Mouse (Mus musculus) ES-E14 (cell line): ENCODE measurements around the gene Rgs3. TPM values are rescaled to one million over a fixed set of nuclear protein-coding genes. Genes with fewer than 3 reads are reported as not detected.

Experiments used
- DNase-seq: peaks from one replicate; pipeline ENCODE4 v3.0.0-alpha.2; 2013; ENCODE audit warnings: low read depth, low spot score
- H3K27ac ChIP-seq: 2 replicates; pipeline ENCODE4 v1.5.1; 2012; ENCODE audit warnings: low read depth, mild to moderate bottlenecking, low read length, moderate library complexity, mixed read lengths; ENCODE audit not compliant: poor library complexity, insufficient read depth, severe bottlenecking
- H3K36me3 ChIP-seq: 2 replicates; pipeline ENCODE4 v1.6.1; 2012; ENCODE audit warnings: mild to moderate bottlenecking, low read length, moderate library complexity, mixed read lengths; ENCODE audit not compliant: control insufficient read depth, poor library complexity, insufficient read depth, severe bottlenecking
- H3K4me1 ChIP-seq, 2 experiments: fragments of 150-350 bp in 1 of 2; sonication (generic) in 1 of 2; 2 replicates each; pipeline ENCODE4 v1.6.1; 2012; ENCODE audit warnings: low read length in 2 of 2, mild to moderate bottlenecking in 1 of 2, mixed read lengths in 1 of 2; ENCODE audit not compliant: control insufficient read depth in 2 of 2, insufficient read depth in 2 of 2, poor library complexity in 1 of 2
- H3K4me3 ChIP-seq, 2 experiments: fragments of 150-350 bp in 1 of 2; sonication (generic) in 1 of 2; 2 replicates each; pipeline ENCODE4 v1.5.1; 2012; ENCODE audit warnings: low read length in 2 of 2, low read depth in 1 of 2, mild to moderate bottlenecking in 1 of 2, mixed read lengths in 1 of 2; ENCODE audit not compliant: insufficient read depth in 1 of 2, poor library complexity in 1 of 2, severe bottlenecking in 1 of 2
- H3K9ac ChIP-seq: 2 replicates; pipeline ENCODE4 v1.6.1; 2012; ENCODE audit warnings: low read depth, mild to moderate bottlenecking, low read length, mixed read lengths; ENCODE audit not compliant: poor library complexity, insufficient read depth, severe bottlenecking
- H3K9me3 ChIP-seq: fragments of 150-350 bp; sonication (generic); 2 replicates; pipeline ENCODE4 v1.6.1; 2012; ENCODE audit warnings: low read depth, mild to moderate bottlenecking, low read length; ENCODE audit not compliant: control insufficient read depth, insufficient read depth
- CHD2 ChIP-seq: IDR thresholded peaks from 2 replicates; pipeline ENCODE4 v1.6.1; 2014; ENCODE audit warnings: mild to moderate bottlenecking, low read depth, low read length, inconsistent platforms
- HCFC1 ChIP-seq: IDR thresholded peaks from 2 replicates; pipeline ENCODE4 v1.6.1; 2012; ENCODE audit warnings: low read length, inconsistent platforms, borderline replicate concordance; ENCODE audit not compliant: insufficient read depth
- MAFK ChIP-seq: IDR thresholded peaks from 2 replicates; pipeline ENCODE4 v1.6.1; 2014; ENCODE audit warnings: mild to moderate bottlenecking, low read depth, low read length, inconsistent platforms; ENCODE audit not compliant: insufficient read depth
- ZC3H11A ChIP-seq: IDR thresholded peaks from 2 replicates; pipeline ENCODE4 v1.6.1; 2012; ENCODE audit warnings: low read depth, mild to moderate bottlenecking, inconsistent platforms, low read length, borderline replicate concordance
- ZNF384 ChIP-seq: IDR thresholded peaks from 2 replicates; pipeline ENCODE4 v1.6.1; 2012; ENCODE audit warnings: low read depth, low read length, inconsistent platforms
- in situ Hi-C, 2 experiments: fragments of 600-800 bp; cut with MboI; formaldehyde crosslinking; loops; one replicate each; pipeline ENCODE4 v1.15.1; 2025; ENCODE audit warnings: low sequenced_read_pairs in 2 of 2, inconsistent platforms in 1 of 2; ENCODE audit not compliant: unreplicated experiment in 2 of 2
- total RNA-seq: library from RNA; depleted of rRNA; stranded (reverse); fragments of 300-350 nt; gene quantifications from 2 replicates; pipeline ENCODE4 v1.2.3, GENCODE M21; 2012

Gene Rgs3
- total RNA-seq, 1 experiment: 10.0 TPM

DNA sequence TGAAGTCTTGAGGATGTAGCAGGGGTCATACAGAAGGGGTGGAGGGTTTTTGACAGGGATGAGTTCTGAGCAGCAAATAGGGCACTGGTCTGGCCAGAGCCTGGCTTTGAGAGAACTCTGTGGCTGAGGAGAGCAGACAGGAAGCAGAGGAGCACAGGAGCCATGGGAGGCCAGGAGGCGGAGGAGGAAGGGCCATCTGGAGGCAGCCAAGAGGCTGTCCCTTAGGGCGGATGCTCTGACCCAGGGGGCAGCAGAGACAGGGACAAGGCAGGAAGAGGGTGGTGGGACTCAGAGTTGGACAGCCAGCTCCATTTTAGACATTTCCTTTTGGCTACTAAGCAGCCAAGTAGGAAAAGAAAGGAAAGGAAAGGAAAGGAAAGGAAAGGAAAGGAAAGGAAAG is 43.6 kb upstream of the Rgs3 start:
- peaks cover 18% of the 10 kb centered on the region; the same call in 1 of the 2 replicates for H3K36me3 ChIP-seq
- no peak overlapping the region for H3K9ac ChIP-seq
- peaks cover 0 to 3% of the 10 kb centered on the region in 2 experiments; a peak in 1 of 4 replicates for H3K4me1 ChIP-seq
- TF ChIP-seq MAFK: no peak
- no peak for TF ChIP-seq CHD2
- TF ChIP-seq HCFC1: no peak
- TF ChIP-seq ZNF384: no peak
- no peak for TF ChIP-seq ZC3H11A
- H3K27ac ChIP-seq: no peak overlapping the region
- no peak for DNase-seq
- H3K9me3 ChIP-seq: no peaks in the 10 kb centered on the region
- no peak overlapping the region for H3K4me3 ChIP-seq
- in situ Hi-C loops: no loop called here

DNA sequence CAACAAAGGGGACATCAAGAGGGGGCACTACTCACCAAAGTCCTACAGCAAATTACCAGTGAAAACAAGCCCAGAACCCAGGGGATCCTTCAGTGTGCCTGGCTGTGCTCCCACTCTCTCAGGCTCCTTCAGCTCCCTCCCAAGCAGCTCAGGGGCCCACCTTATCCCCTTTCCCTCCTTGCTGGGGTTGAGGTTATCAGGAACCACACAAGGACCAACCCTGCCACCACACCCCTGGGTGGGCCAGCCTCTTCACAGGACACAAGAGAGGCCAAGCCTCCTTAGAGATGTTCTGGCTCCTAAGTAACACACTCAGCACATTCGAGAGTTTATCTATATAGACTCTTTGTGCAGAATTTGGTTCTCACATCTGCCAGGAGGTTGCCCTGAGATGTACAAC is 43.1 kb upstream of the Rgs3 start:
- H3K9me3 ChIP-seq: no peaks in the 10 kb centered on the region
- H3K27ac ChIP-seq: no peak overlapping the region
- in situ Hi-C loops: no loop called here
- peaks cover 15% of the 10 kb centered on the region; the same call in 1 of the 2 replicates for H3K36me3 ChIP-seq
- no peak for DNase-seq
- H3K9ac ChIP-seq: no peak overlapping the region
- H3K4me3 ChIP-seq: no peak overlapping the region
- H3K4me1 ChIP-seq: peaks cover 0 to 3% of the 10 kb centered on the region in 2 experiments; a peak in 1 of 4 replicates
- TF ChIP-seq HCFC1 (no peak), MAFK (no peak), ZC3H11A (no peak), CHD2 (no peak), ZNF384 (no peak)

DNA sequence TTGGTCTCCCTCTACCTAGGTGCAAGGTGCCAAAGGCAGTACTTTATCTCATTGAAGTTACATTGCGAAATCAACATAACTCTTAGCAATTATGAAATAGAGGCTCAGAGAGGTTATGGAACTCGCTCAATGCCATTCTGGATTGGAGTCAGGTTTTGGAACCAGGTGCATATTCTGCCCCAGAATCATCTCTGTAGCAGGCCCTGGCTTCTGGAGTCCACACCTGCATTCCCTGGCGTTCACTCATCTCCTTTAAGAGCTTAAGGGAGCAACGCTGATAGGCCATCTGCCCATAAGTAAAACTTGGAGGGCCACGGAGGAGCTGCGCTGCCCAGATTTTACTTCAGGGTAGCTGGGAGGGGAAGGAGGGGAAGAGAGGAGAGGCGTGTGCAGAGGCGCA is 42.6 kb upstream of the Rgs3 start:
- H3K9ac ChIP-seq: no peak overlapping the region

DNA sequence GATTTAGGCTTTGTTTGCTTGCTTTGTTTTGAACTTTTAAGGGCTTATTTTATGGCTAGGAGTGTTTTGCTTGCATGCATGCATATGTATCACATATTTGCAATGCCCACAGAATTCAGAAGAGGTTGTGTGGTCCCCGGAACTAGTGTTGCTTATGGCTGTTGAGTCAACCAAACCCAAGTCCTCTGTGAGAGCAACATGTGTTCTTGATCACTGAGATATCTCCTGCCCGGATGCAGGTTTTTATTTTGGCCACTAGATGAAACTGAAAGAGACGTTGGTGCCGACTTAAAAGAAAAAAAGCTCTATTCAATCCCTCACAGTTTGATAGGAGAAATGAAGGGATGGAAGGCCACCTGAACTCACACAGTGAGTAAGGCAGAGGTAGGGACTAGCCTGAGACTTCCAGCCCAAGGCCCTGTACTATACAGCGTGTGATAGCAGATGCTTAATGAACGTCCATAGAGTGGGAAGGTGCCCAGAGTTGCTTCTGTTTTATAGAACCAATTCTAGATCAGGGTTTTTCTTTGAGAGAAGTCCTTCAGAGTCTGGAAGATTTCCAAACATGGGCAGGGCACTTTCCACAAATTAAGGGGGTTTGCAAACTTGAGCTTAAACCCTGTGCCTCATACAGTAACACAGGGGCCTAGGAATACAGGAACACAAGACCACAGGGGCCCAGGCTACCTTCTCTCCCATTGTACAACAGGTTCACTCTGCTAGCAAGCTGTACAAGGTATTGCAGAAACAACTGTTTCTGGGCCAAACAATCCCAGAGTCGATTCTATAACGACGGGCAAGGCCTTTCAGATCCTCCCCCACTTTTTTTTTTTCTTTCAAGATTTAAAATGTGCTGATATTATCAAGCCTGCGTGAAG is 41.9 kb upstream of the Rgs3 start:
- TF ChIP-seq HCFC1: no peak
- TF ChIP-seq ZC3H11A: no peak
- TF ChIP-seq ZNF384: no peak
- no peak for TF ChIP-seq CHD2
- TF ChIP-seq MAFK: no peak
- no peak overlapping the region for H3K27ac ChIP-seq
- in situ Hi-C loops: no loop called here
- no peak overlapping the region for H3K9ac ChIP-seq
- no peaks in the 10 kb centered on the region for H3K9me3 ChIP-seq
- peaks cover 0 to 3% of the 10 kb centered on the region in 2 experiments; a peak in 1 of 4 replicates for H3K4me1 ChIP-seq
- DNase-seq: no peak
- peaks cover 4% of the 10 kb centered on the region; the same call in 1 of the 2 replicates for H3K36me3 ChIP-seq
- no peak overlapping the region for H3K4me3 ChIP-seq

More for the DNA sequence above, 42.6 kb upstream of the Rgs3 start:
- in situ Hi-C loops: no loop called here
- peaks cover 10% of the 10 kb centered on the region; the same call in 1 of the 2 replicates for H3K36me3 ChIP-seq
- no peak overlapping the region for H3K4me3 ChIP-seq
- TF ChIP-seq CHD2: no peak
- no peak for TF ChIP-seq MAFK
- TF ChIP-seq HCFC1: no peak
- no peak for TF ChIP-seq ZNF384
- peaks cover 0 to 3% of the 10 kb centered on the region in 2 experiments; a peak in 1 of 4 replicates for H3K4me1 ChIP-seq
- no peaks in the 10 kb centered on the region for H3K9me3 ChIP-seq
- no peak overlapping the region for H3K27ac ChIP-seq
- no peak for DNase-seq
